Mouse (Mus musculus): Measurements from ENCODE around the gene Acap3. TPM values are rescaled to one million over a fixed set of nuclear protein-coding genes. Genes with fewer than 3 reads are reported as not detected.

The Acap3 gene
- polyA plus RNA-seq, 1 experiment from 2014 or later = 8.2 TPM

DNA sequence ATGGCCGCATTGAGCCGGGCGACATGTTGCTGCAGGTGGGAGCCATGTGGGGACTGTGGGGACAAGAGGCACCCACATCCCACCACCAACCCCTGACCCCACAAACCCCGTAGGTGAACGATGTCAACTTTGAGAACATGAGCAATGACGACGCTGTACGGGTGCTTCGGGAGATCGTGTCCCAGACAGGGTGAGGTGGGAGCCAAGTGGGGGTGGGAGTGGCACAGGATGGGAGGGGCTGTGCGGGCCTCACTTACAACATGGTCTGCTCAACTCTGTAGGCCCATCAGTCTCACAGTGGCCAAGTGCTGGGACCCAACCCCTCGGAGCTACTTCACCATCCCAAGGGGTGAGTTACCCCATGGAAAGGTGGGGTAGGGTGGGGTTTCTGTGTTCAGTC is 36.6 kb upstream of the Acap3 start:
- no peak overlapping the region for H3K4me3 ChIP-seq
- peaks cover 41% of the 10 kb centered on the region for H3K36me3 ChIP-seq
- WGBS = 93% methylated on average over 12 of the region's 12 CpGs
- H3K9me3 ChIP-seq (replicated peaks) = no peaks in the 10 kb centered on the region
- ATAC-seq (replicated peaks; ENCODE audit: insufficient number of reproducible peaks, insufficient read depth, low FRiP score, low read depth) = no peak
- H3K4me2 ChIP-seq = no peak overlapping the region
- H3K27ac ChIP-seq = no peak overlapping the region
- H3K27me3 ChIP-seq = no peaks in the 10 kb centered on the region
- H3K9ac ChIP-seq = no peak overlapping the region
- H3K4me1 ChIP-seq (replicated peaks) = peaks cover 3% of the 10 kb centered on the region

GRCm38 (mm10) chr4:155856071-155856470 is 35.6 kb upstream of the Acap3 start:
- H3K4me3 ChIP-seq = no peak overlapping the region
- no peaks in the 10 kb centered on the region for H3K9me3 ChIP-seq (replicated peaks)
- ATAC-seq (replicated peaks; ENCODE audit: insufficient number of reproducible peaks, insufficient read depth, low FRiP score, low read depth) = no peak
- no peak overlapping the region for H3K27ac ChIP-seq
- peaks cover 41% of the 10 kb centered on the region for H3K36me3 ChIP-seq
- H3K9ac ChIP-seq = no peak overlapping the region
- H3K4me2 ChIP-seq = no peak overlapping the region
- WGBS = 91% methylated on average over 12 of the region's 12 CpGs
- H3K27me3 ChIP-seq = no peaks in the 10 kb centered on the region
- H3K4me1 ChIP-seq (replicated peaks) = peaks cover 3% of the 10 kb centered on the region

DNA sequence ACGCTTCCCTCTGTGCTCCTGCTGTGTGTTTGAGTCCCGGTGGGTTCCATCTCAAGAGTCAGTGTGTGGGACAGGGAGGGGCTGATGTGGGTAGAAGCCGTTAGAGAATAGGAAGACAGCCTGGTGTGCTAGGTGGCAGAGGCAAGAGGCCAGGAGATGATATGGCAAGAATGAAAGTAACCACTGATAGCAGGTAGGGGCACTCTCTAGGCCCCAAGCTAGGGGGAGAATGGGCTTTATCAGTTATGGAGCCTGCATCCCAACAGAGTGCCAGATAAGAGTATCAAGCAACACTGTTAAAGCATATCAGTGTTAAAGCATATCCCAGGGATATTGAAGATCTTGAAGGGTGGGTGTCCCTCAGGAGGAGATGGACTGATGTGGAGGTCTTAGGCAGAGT is 34.7 kb upstream of the Acap3 start:
- Histone ChIP-seq H3K9ac (no peak overlapping the region), H3K27ac (no peak overlapping the region), H3K9me3 (replicated peaks) (no peaks in the 10 kb centered on the region), H3K4me1 (replicated peaks) (peaks cover 1% of the 10 kb centered on the region), H3K4me2 (no peak overlapping the region), H3K27me3 (no peaks in the 10 kb centered on the region), H3K36me3 (peaks cover 41% of the 10 kb centered on the region), H3K4me3 (no peak overlapping the region)
- no peak for ATAC-seq (replicated peaks; ENCODE audit: insufficient number of reproducible peaks, insufficient read depth, low FRiP score, low read depth)
- 76% methylated on average over 3 of the region's 3 CpGs for WGBS

- peaks cover 41% of the 10 kb centered on the region for H3K36me3 ChIP-seq
- no peak overlapping the region for H3K4me3 ChIP-seq
- no peaks in the 10 kb centered on the region for H3K27me3 ChIP-seq
- H3K27ac ChIP-seq = no peak overlapping the region
- H3K4me2 ChIP-seq = no peak overlapping the region
- no peak overlapping the region for H3K9ac ChIP-seq
- WGBS = 15% methylated on average over 13 of the region's 13 CpGs
- no peaks in the 10 kb centered on the region for H3K9me3 ChIP-seq (replicated peaks)
- H3K4me1 ChIP-seq (replicated peaks) = no peaks in the 10 kb centered on the region
- peak; percentile 24 for ATAC-seq (replicated peaks; ENCODE audit: insufficient number of reproducible peaks, insufficient read depth, low FRiP score, low read depth)
These were observed 32.3 kb upstream of the Acap3 start for GRCm38 (mm10) chr4:155859318-155859717.

DNA sequence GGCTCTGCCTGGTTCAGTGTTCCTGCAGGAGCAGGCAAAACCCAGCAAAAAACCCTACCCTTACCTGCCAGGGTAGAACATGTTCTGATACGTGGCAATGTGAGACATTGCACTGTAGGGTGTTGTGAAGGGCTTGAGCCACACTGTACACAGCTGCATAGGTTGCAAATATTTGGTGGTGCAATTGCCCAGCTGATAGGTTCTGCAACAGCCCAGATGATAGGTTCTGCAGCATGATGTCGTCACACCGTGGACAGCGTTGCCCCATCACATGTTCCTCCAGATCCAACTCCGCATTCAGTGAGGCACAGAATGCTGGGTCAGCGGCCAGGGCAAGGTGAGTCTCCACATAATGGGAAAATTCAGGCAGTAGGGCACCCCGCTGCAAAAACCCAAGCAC is 29.8 kb upstream of the Acap3 start:
- Histone ChIP-seq H3K9me3 (replicated peaks) (no peaks in the 10 kb centered on the region), H3K9ac (no peak overlapping the region), H3K27ac (no peak overlapping the region), H3K4me2 (no peak overlapping the region), H3K4me3 (no peak overlapping the region), H3K36me3 (peaks cover 33% of the 10 kb centered on the region), H3K4me1 (replicated peaks) (no peaks in the 10 kb centered on the region), H3K27me3 (no peaks in the 10 kb centered on the region)
- 85% methylated on average over 7 of the region's 7 CpGs for WGBS
- ATAC-seq (replicated peaks; ENCODE audit: insufficient number of reproducible peaks, insufficient read depth, low FRiP score, low read depth) = no peak

GRCm38 (mm10) chr4:155863001-155863400 is 28.6 kb upstream of the Acap3 start, which contains the start of gene Tas1r3:
Gene Tas1r3 (minus strand): TSS chr4:155863362.
- Histone ChIP-seq H3K9ac (no peak within 1 kb of the TSS), H3K4me2 (no peak within 1 kb of the TSS), H3K4me1 (replicated peaks) (no peaks in the 10 kb centered on the region), H3K27ac (no peak within 1 kb of the TSS), H3K36me3 (peaks cover 21% of the 10 kb centered on the region), H3K27me3 (no peaks in the 10 kb centered on the region), H3K4me3 (no peak within 1 kb of the TSS), H3K9me3 (replicated peaks) (no peaks in the 10 kb centered on the region)
- 80% methylated on average over 5 of the region's 5 CpGs for WGBS
- no peak for ATAC-seq (replicated peaks; ENCODE audit: insufficient number of reproducible peaks, insufficient read depth, low FRiP score, low read depth)

GRCm38 (mm10) chr4:155868614-155869298 is 22.9 kb upstream of the Acap3 start:
- peak overlapping the region; percentile 64 for H3K9ac ChIP-seq
- peaks cover 24% of the 10 kb centered on the region for H3K36me3 ChIP-seq
- no peaks in the 10 kb centered on the region for H3K27me3 ChIP-seq
- H3K4me2 ChIP-seq = peak overlapping the region; percentile 88
- H3K9me3 ChIP-seq (replicated peaks) = no peaks in the 10 kb centered on the region
- peak; percentile 19; the same call in 1 of the 2 replicates for ATAC-seq (replicated peaks; ENCODE audit: insufficient number of reproducible peaks, insufficient read depth, low FRiP score, low read depth)
- peak overlapping the region; percentile 78 for H3K4me3 ChIP-seq
- 6% methylated on average over 22 of the region's 22 CpGs for WGBS
- peaks cover 13% of the 10 kb centered on the region for H3K4me1 ChIP-seq (replicated peaks)
- H3K27ac ChIP-seq = no peak overlapping the region

- no peaks in the 10 kb centered on the region for H3K27me3 ChIP-seq
- peaks cover 13% of the 10 kb centered on the region for H3K4me1 ChIP-seq (replicated peaks)
- peak within 1 kb of the TSS; percentile 78 for H3K4me3 ChIP-seq
- H3K36me3 ChIP-seq = peaks cover 30% of the 10 kb centered on the region
- peak within 1 kb of the TSS; percentile 55 for H3K27ac ChIP-seq
- WGBS = 0% methylated on average over 63 of the region's 63 CpGs
- H3K4me2 ChIP-seq = peak within 1 kb of the TSS; percentile 88
- H3K9me3 ChIP-seq (replicated peaks) = no peaks in the 10 kb centered on the region
- ATAC-seq (replicated peaks; ENCODE audit: insufficient number of reproducible peaks, insufficient read depth, low FRiP score, low read depth) = peak; percentile 96
- peak within 1 kb of the TSS; percentile 76 for H3K9ac ChIP-seq
These were observed 22.1 kb upstream of the Acap3 start, which contains the start of the genes Cptp and Ints11 for GRCm38 (mm10) chr4:155869317-155870033. Gene Cptp (minus strand): TSS chr4:155869440. Gene Ints11 (plus strand): TSS chr4:155869546.

- Histone ChIP-seq H3K9ac (0 out of 2 replicates have a peak overlapping the region, but pooled peaks have one; percentile 28), H3K4me1 (replicated peaks) (peaks cover 13% of the 10 kb centered on the region), H3K27me3 (no peaks in the 10 kb centered on the region), H3K4me3 (no peak overlapping the region), H3K4me2 (no peak overlapping the region), H3K27ac (no peak overlapping the region), H3K36me3 (peaks cover 36% of the 10 kb centered on the region), H3K9me3 (replicated peaks) (no peaks in the 10 kb centered on the region)
- WGBS = 88% methylated on average over 7 of the region's 7 CpGs
- no peak for ATAC-seq (replicated peaks; ENCODE audit: insufficient number of reproducible peaks, insufficient read depth, low FRiP score, low read depth)
These were observed 20.2 kb upstream of the Acap3 start for GRCm38 (mm10) chr4:155871404-155871803.

DNA sequence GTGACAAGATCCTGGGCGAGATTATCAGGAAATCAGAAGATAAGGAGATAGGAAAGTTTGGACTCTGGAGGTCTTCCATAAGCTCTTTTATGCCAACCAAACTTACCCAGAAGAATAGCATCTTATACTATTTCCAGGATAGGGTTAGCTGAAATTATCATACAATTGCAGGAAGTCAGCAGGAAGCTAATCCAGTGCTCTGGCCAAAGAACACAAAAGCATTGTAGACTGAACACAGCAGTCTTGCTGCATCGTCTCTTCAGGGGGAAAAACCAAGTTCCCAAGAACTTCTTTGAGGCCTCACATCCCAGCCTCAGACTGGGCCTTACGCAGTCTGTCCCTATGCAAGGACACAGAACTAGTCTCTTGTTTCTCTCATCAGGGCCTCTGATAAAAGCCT is 8.0 kb upstream of the Acap3 start:
- Histone ChIP-seq H3K9me3 (replicated peaks) (no peaks in the 10 kb centered on the region), H3K4me3 (no peak overlapping the region), H3K36me3 (peaks cover 42% of the 10 kb centered on the region), H3K4me1 (replicated peaks) (0 out of 2 replicates have a peak, but pooled peaks cover 3% of the 10 kb centered on the region), H3K9ac (no peak overlapping the region), H3K27ac (peak overlapping the region; percentile 60), H3K27me3 (no peaks in the 10 kb centered on the region), H3K4me2 (no peak overlapping the region)
- 61% methylated on average over 3 of the region's 3 CpGs for WGBS
- peak; percentile 64; the same call in 1 of the 2 replicates for ATAC-seq (replicated peaks; ENCODE audit: insufficient number of reproducible peaks, insufficient read depth, low FRiP score, low read depth)

GRCm38 (mm10) chr4:155886330-155886729 is 5.3 kb upstream of the Acap3 start:
- H3K9me3 ChIP-seq (replicated peaks) = no peaks in the 10 kb centered on the region
- peaks cover 47% of the 10 kb centered on the region for H3K36me3 ChIP-seq
- no peak overlapping the region for H3K4me2 ChIP-seq
- ATAC-seq (replicated peaks; ENCODE audit: insufficient number of reproducible peaks, insufficient read depth, low FRiP score, low read depth) = no peak
- H3K4me3 ChIP-seq = no peak overlapping the region
- no peak overlapping the region for H3K27ac ChIP-seq
- H3K27me3 ChIP-seq = no peaks in the 10 kb centered on the region
- WGBS = 87% methylated on average over 5 of the region's 5 CpGs
- H3K9ac ChIP-seq = no peak overlapping the region
- H3K4me1 ChIP-seq (replicated peaks) = peaks cover 14% of the 10 kb centered on the region
